Mouse (Mus musculus): Measurements from ENCODE around the gene Myl6b.

Gene Myl6b

GRCm38 (mm10) chr10:128498590-128498989, at the start of gene Myl6b:
Gene Myl6b, minus strand, starts transcription at chr10:128498685.
- DNase-seq, result peak; percentile 97 to 98

GRCm38 (mm10) chr10:128547361-128548032, 49.0 kb upstream of the Myl6b start, which contains the start of gene Zc3h10:
Gene Zc3h10, minus strand, starts transcription at chr10:128547774.
- peak; percentile 93 to 98 for DNase-seq

- DNase-seq, result no peak
Observed at GRCm38 (mm10) chr10:128546787-128547186, 48.3 kb upstream of the Myl6b start.

GRCm38 (mm10) chr10:128546361-128546760, 47.9 kb upstream of the Myl6b start:
- DNase-seq, result peak in 1 of 2 experiments; percentile 60

- DNase-seq, result no peak
Observed at GRCm38 (mm10) chr10:128545570-128545898, 47.0 kb upstream of the Myl6b start.

- no peak for DNase-seq
Observed at GRCm38 (mm10) chr10:128544674-128545569, 46.4 kb upstream of the Myl6b start.

- no peak for DNase-seq
Observed at GRCm38 (mm10) chr10:128544151-128544657, 45.7 kb upstream of the Myl6b start.

GRCm38 (mm10) chr10:128543100-128543499, 44.6 kb upstream of the Myl6b start:
- DNase-seq, result no peak

- no peak for DNase-seq
Observed at GRCm38 (mm10) chr10:128538340-128538870, 39.9 kb upstream of the Myl6b start.

GRCm38 (mm10) chr10:128536266-128536940, 37.9 kb upstream of the Myl6b start:
- peak; percentile 92 to 93 for DNase-seq

GRCm38 (mm10) chr10:128535624-128536265, 37.3 kb upstream of the Myl6b start:
- peak in 1 of 2 experiments; percentile 14 for DNase-seq

- DNase-seq, result no peak
Observed at GRCm38 (mm10) chr10:128535206-128535605, 36.7 kb upstream of the Myl6b start.

GRCm38 (mm10) chr10:128526366-128527356, 28.2 kb upstream of the Myl6b start:
- DNase-seq, result no peak

GRCm38 (mm10) chr10:128525671-128526308, 27.3 kb upstream of the Myl6b start, which contains the start of gene Esyt1:
Gene Esyt1, minus strand, starts transcription at chr10:128525871.
- peak; percentile 93 to 98 for DNase-seq

- peak; percentile 36 to 67 for DNase-seq
Observed at GRCm38 (mm10) chr10:128524732-128525662, 26.5 kb upstream of the Myl6b start.

- no peak for DNase-seq
Observed at GRCm38 (mm10) chr10:128524111-128524731, 25.7 kb upstream of the Myl6b start.

- DNase-seq, result no peak
Observed at GRCm38 (mm10) chr10:128522351-128522750, 23.9 kb upstream of the Myl6b start.

GRCm38 (mm10) chr10:128520591-128520990, 22.1 kb upstream of the Myl6b start:
- DNase-seq, result no peak

- DNase-seq, result peak; percentile 54 to 79
Observed at GRCm38 (mm10) chr10:128518833-128519232, 20.3 kb upstream of the Myl6b start.
